Mouse (Mus musculus): Measurements from ENCODE around the gene Fgfr3.

GRCm38 (mm10) chr5:33698669-33699068, 22.8 kb upstream of the Fgfr3 start:
- TF ChIP-seq POLR2A (IDR thresholded peaks at IDR 0.05; ENCODE audit: insufficient read depth, low read depth, low read length) (no peak), CTCF (IDR thresholded peaks at IDR 0.05; ENCODE audit: insufficient read depth, low read depth, low read length) (no peak)
